Mouse (Mus musculus): Measurements from ENCODE around the gene Gm28048. TPM values are rescaled to one million over a fixed set of nuclear protein-coding genes. Genes with fewer than 3 reads are reported as not detected.

Gm28048 gene
- polyA plus RNA-seq, 1 experiment from 2014 or later = 6.8 TPM

GRCm38 (mm10) chr11:22885350-22885749 lies 96.5 kb downstream of the Gm28048 start:
- DNase-seq (no peak), ATAC-seq (ENCODE audit: low read depth) (no peak)
- Histone ChIP-seq H3K27me3 (no peaks in the 10 kb centered on the region), H3K27ac (no peak overlapping the region), H3K4me1 (replicated peaks) (0 out of 2 replicates have a peak, but pooled peaks cover 4% of the 10 kb centered on the region), H3K4me3 (replicated peaks) (no peak overlapping the region), H3K9ac (no peak overlapping the region), H3K36me3 (no peaks in the 10 kb centered on the region), H3K4me2 (no peak overlapping the region), H3K9me3 (replicated peaks) (no peaks in the 10 kb centered on the region)
- WGBS (ENCODE audit: insufficient replicate concordance) = 27% methylated on average over 1 of the region's 1 CpGs

DNA sequence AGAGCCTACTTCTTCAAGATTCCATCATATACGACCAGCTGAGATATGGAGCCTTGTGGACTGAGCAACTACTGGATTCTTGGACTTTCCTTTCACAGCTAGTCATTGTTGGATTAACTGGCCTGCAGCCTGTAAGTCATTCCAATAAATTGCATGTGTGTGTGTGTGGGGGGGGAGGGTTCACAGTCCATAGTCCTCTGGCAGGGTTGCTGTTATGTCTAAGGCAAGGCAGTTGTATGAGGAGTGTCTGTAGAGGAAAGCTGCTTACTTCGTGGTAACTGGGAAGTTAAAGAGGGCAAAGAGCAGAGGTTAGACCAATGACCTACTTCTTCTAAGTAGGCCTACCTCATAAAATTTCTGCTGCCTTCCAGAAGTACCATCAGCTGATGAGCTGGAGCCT lies 98.2 kb downstream of the Gm28048 start:
- no peak overlapping the region for H3K4me2 ChIP-seq
- DNase-seq = no peak
- no peak overlapping the region for H3K4me3 ChIP-seq (replicated peaks)
- H3K27ac ChIP-seq = no peak overlapping the region
- no peaks in the 10 kb centered on the region for H3K36me3 ChIP-seq
- ATAC-seq (ENCODE audit: low read depth) = no peak
- H3K9ac ChIP-seq = no peak overlapping the region
- no peaks in the 10 kb centered on the region for H3K27me3 ChIP-seq
- H3K4me1 ChIP-seq (replicated peaks) = 0 out of 2 replicates have a peak, but pooled peaks cover 4% of the 10 kb centered on the region
- WGBS (ENCODE audit: insufficient replicate concordance) = 51% methylated on average over 2 of the region's 2 CpGs
- no peaks in the 10 kb centered on the region for H3K9me3 ChIP-seq (replicated peaks)

- ATAC-seq (ENCODE audit: low read depth) = no peak
These were observed 99.0 kb downstream of the Gm28048 start for GRCm38 (mm10) chr11:22882926-22883325.

GRCm38 (mm10) chr11:22880383-22881172 lies 101.3 kb downstream of the Gm28048 start:
- Histone ChIP-seq H3K9me3 (replicated peaks) (no peaks in the 10 kb centered on the region), H3K4me2 (no peak overlapping the region), H3K9ac (no peak overlapping the region), H3K27me3 (no peaks in the 10 kb centered on the region), H3K27ac (no peak overlapping the region), H3K4me1 (replicated peaks) (peaks cover 21% of the 10 kb centered on the region), H3K36me3 (no peaks in the 10 kb centered on the region), H3K4me3 (replicated peaks) (no peak overlapping the region)
- no peak for ATAC-seq (ENCODE audit: low read depth)
- 56% methylated on average over 3 of the region's 3 CpGs for WGBS (ENCODE audit: insufficient replicate concordance)
- no peak for DNase-seq

More at GRCm38 (mm10) chr11:22882926-22883325, 99.0 kb downstream of the Gm28048 start:
- H3K27me3 ChIP-seq = no peaks in the 10 kb centered on the region
- H3K9me3 ChIP-seq (replicated peaks) = no peaks in the 10 kb centered on the region
- H3K4me2 ChIP-seq = no peak overlapping the region
- H3K4me3 ChIP-seq (replicated peaks) = no peak overlapping the region
- H3K36me3 ChIP-seq = no peaks in the 10 kb centered on the region
- 0 out of 2 replicates have a peak, but pooled peaks cover 4% of the 10 kb centered on the region for H3K4me1 ChIP-seq (replicated peaks)
- no peak overlapping the region for H3K9ac ChIP-seq
- DNase-seq = no peak
- no peak overlapping the region for H3K27ac ChIP-seq

DNA sequence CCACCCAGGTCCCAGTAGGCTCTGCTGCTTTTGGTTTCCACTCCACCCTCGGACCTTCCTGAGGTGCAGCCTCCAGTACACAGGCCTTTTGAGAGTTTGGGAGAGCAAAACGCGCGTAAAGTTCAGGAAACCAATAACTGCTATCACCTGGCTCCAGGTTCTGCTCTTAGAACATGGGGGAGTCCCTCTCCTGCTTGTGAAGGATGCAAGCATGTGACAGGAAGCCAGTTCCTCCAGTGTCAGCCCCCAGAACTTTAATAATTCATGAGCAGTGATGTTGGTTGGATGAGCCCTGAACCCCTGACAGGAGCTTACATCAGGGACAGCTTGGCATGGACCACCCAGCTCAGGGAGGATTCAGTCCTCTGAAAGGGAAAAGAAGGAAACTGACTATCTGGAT lies 102.2 kb downstream of the Gm28048 start:
- Histone ChIP-seq H3K9me3 (replicated peaks) (no peaks in the 10 kb centered on the region), H3K9ac (no peak overlapping the region), H3K27me3 (no peaks in the 10 kb centered on the region), H3K27ac (no peak overlapping the region), H3K36me3 (no peaks in the 10 kb centered on the region), H3K4me2 (no peak overlapping the region), H3K4me1 (replicated peaks) (peaks cover 21% of the 10 kb centered on the region), H3K4me3 (replicated peaks) (no peak overlapping the region)
- WGBS (ENCODE audit: insufficient replicate concordance) = 66% methylated on average over 4 of the region's 4 CpGs
- ATAC-seq (ENCODE audit: low read depth) (no peak), DNase-seq (no peak)

DNA sequence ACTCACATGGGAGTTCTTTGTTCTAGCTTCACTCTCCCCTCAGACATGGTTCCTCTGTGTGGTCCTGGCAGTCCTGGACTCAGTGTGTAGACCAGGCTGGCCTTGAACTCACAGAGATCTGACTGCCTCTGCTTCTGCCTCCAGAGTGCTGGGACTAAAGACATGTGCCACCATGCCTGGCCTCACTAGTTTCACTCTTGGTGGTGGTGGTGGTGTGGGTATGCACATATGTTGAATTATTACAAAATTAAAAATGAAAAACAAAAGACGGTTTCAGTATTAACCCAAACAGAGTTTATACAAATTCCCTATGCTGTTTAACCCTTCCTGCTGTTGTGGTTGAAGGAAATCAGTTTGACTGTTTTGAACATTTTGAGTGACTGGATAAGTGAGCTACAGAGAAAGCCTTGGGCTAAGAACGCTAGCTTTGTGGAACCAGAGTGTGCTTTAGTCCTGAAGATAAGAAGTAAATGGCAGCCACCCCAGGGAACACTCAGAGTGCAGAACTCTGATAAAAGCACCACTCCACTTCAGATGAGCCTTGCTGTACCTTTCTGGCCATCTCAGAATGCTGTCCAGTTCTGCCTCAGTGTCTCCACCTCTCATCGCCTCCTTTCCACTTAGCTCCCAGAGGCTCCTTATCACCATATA lies 105.1 kb downstream of the Gm28048 start:
- 18% methylated on average over 3 of the region's 3 CpGs for WGBS (ENCODE audit: insufficient replicate concordance)
- no peak overlapping the region for H3K4me3 ChIP-seq (replicated peaks)
- H3K4me1 ChIP-seq (replicated peaks) = peaks cover 30% of the 10 kb centered on the region
- DNase-seq (peak; percentile 39), ATAC-seq (ENCODE audit: low read depth) (peak; percentile 94)
- H3K36me3 ChIP-seq = no peaks in the 10 kb centered on the region
- peak overlapping the region; percentile 65 for H3K27ac ChIP-seq
- peak overlapping the region; percentile 22; the same call in 1 of the 2 replicates for H3K9ac ChIP-seq
- no peaks in the 10 kb centered on the region for H3K9me3 ChIP-seq (replicated peaks)
- H3K4me2 ChIP-seq = peak overlapping the region; percentile 13
- H3K27me3 ChIP-seq = no peaks in the 10 kb centered on the region

- no peak overlapping the region for H3K27ac ChIP-seq
- 82% methylated on average over 4 of the region's 4 CpGs for WGBS (ENCODE audit: insufficient replicate concordance)
- H3K36me3 ChIP-seq = no peaks in the 10 kb centered on the region
- no peak overlapping the region for H3K9ac ChIP-seq
- H3K4me2 ChIP-seq = no peak overlapping the region
- no peak for ATAC-seq (ENCODE audit: low read depth)
- H3K4me1 ChIP-seq (replicated peaks) = peaks cover 36% of the 10 kb centered on the region
- no peaks in the 10 kb centered on the region for H3K27me3 ChIP-seq
- DNase-seq = no peak
- H3K9me3 ChIP-seq (replicated peaks) = no peaks in the 10 kb centered on the region
- no peak overlapping the region for H3K4me3 ChIP-seq (replicated peaks)
These were observed 106.6 kb downstream of the Gm28048 start for GRCm38 (mm10) chr11:22875279-22875678.

GRCm38 (mm10) chr11:22874747-22875146 lies 107.1 kb downstream of the Gm28048 start:
- WGBS (ENCODE audit: insufficient replicate concordance) = 72% methylated on average over 6 of the region's 6 CpGs
- Histone ChIP-seq H3K9ac (no peak overlapping the region), H3K27me3 (no peaks in the 10 kb centered on the region), H3K27ac (no peak overlapping the region), H3K36me3 (no peaks in the 10 kb centered on the region), H3K9me3 (replicated peaks) (no peaks in the 10 kb centered on the region), H3K4me2 (no peak overlapping the region), H3K4me1 (replicated peaks) (peaks cover 36% of the 10 kb centered on the region), H3K4me3 (replicated peaks) (no peak overlapping the region)
- DNase-seq (no peak), ATAC-seq (ENCODE audit: low read depth) (no peak)

- 0 out of 2 replicates have a peak overlapping the region, but pooled peaks have one; percentile 4 for H3K27ac ChIP-seq
These were observed 108.5 kb downstream of the Gm28048 start for GRCm38 (mm10) chr11:22873383-22873782.

GRCm38 (mm10) chr11:22872307-22872680 lies 109.6 kb downstream of the Gm28048 start:
- DNase-seq (no peak), ATAC-seq (ENCODE audit: low read depth) (no peak)
- Histone ChIP-seq H3K4me2 (peak overlapping the region; percentile 62), H3K27me3 (no peaks in the 10 kb centered on the region), H3K4me3 (replicated peaks) (peak overlapping the region; percentile 40), H3K36me3 (no peaks in the 10 kb centered on the region), H3K27ac (peak overlapping the region; percentile 57; the same call in 1 of the 2 replicates), H3K4me1 (replicated peaks) (peaks cover 31% of the 10 kb centered on the region), H3K9me3 (replicated peaks) (no peaks in the 10 kb centered on the region), H3K9ac (peak overlapping the region; percentile 51; the same call in 1 of the 2 replicates)
- WGBS (ENCODE audit: insufficient replicate concordance) = 17% methylated on average over 4 of the region's 4 CpGs

More at GRCm38 (mm10) chr11:22873383-22873782, 108.5 kb downstream of the Gm28048 start:
- no peak for DNase-seq
- Histone ChIP-seq H3K4me3 (replicated peaks) (no peak overlapping the region), H3K9ac (no peak overlapping the region), H3K27me3 (no peaks in the 10 kb centered on the region), H3K9me3 (replicated peaks) (no peaks in the 10 kb centered on the region), H3K4me1 (replicated peaks) (peaks cover 36% of the 10 kb centered on the region), H3K4me2 (no peak overlapping the region), H3K36me3 (no peaks in the 10 kb centered on the region)
- WGBS (ENCODE audit: insufficient replicate concordance) = 61% methylated on average over 4 of the region's 4 CpGs
- no peak for ATAC-seq (ENCODE audit: low read depth)

DNA sequence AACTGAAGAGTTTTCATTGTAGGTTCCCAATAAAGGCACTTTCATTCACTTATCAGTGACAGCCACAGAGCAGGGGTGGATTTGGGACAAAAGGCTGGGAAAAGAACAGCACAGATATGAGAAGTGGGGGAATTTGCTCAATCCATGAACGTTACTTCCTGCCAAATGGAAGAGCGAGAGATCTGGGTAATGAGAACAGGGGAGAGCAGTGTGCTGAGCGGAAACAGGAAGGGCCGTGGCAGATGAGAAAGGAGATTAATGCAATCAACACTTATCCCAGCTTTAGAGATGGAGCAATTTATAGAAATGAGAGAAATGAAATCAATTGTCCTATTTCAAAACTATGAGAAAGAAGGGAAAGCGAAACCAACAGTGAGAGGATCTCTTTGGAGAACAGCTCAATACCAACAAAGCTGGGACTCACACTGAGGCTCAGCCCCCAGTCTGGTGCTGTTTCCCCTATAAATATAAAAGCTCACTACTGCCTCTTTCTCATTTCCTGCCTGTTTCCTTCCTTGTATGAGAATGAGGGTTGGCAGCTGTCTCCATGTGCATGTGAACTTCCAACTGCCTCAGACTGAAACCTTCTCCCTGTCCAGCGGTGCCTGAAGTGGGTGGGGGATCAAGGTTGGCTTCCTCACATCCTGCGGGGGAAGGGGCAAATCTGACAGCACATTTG lies 110.1 kb downstream of the Gm28048 start:
- Histone ChIP-seq H3K9ac (peak overlapping the region; percentile 51), H3K27ac (peak overlapping the region; percentile 57), H3K4me3 (replicated peaks) (peak overlapping the region; percentile 40), H3K27me3 (no peaks in the 10 kb centered on the region), H3K4me2 (peak overlapping the region; percentile 62), H3K9me3 (replicated peaks) (no peaks in the 10 kb centered on the region), H3K4me1 (replicated peaks) (peaks cover 26% of the 10 kb centered on the region), H3K36me3 (no peaks in the 10 kb centered on the region)
- ATAC-seq (ENCODE audit: low read depth) = peak; percentile 39; the same call in 1 of the 2 replicates
- DNase-seq = no peak
- 20% methylated on average over 7 of the region's 7 CpGs for whole genome bisulfite sequencing (ENCODE audit: insufficient replicate concordance)

Data from liver, embryonic 13.5 days (tissue).